Mouse (Mus musculus) stomach, postnatal 0 days (tissue): ENCODE measurements around the gene Isy1.

Source experiments
- CTCF ChIP-seq: IDR thresholded peaks from 2 replicates; pipeline ENCODE4 v1.5.1; 2016; ENCODE audit warnings: antibody characterized with exemption, low read depth, mild to moderate bottlenecking, moderate library complexity
- EP300 ChIP-seq: optimal IDR thresholded peaks from 2 replicates; pipeline ENCODE3; 2016; ENCODE audit warnings: antibody characterized with exemption

GRCm38 (mm10) chr6:87808521-87808920 lies 30.1 kb downstream of the Isy1 start:
- no peak for TF ChIP-seq CTCF
- TF ChIP-seq EP300 = no peak
